Mouse (Mus musculus): ENCODE results near the gene Gm21987. TPM values are rescaled to one million over a fixed set of nuclear protein-coding genes. Genes with fewer than 3 reads are reported as not detected.

The Gm21987 gene
- polyA plus RNA-seq, 1 experiment from 2014 or later = not detected

DNA sequence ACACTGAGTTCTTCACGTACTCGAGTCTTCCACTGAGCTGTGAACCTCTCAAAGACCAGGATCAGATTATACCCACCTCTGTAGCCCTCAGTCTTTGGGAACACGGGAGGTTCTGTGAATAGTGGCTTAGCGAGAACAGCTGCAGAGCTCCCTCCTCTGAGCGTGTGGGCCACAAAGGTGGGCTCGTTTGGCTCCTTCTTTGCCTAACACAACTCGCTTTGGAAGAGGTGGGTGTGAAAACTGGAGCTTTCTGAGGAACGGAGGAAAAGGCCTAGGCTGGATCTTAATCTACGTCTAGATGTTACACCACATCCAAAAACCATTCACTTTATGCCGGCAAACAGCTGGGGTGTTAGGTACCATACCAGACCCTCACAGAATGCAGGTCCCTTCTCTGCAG is 18.6 kb downstream of the Gm21987 start:
- 0 out of 2 replicates have a peak, but pooled peaks cover 2% of the 10 kb centered on the region for H3K27me3 ChIP-seq
- H3K4me1 ChIP-seq = peaks cover 4% of the 10 kb centered on the region; the same call in 1 of the 2 replicates
- no peak overlapping the region for H3K4me2 ChIP-seq (replicated peaks)
- no peaks in the 10 kb centered on the region for H3K9me3 ChIP-seq (replicated peaks)
- no peak overlapping the region for H3K27ac ChIP-seq
- H3K9ac ChIP-seq = no peak overlapping the region
- WGBS = 84% methylated on average over 10 of the region's 10 CpGs
- no peak for ATAC-seq (ENCODE audit: low FRiP score)
- no peaks in the 10 kb centered on the region for H3K36me3 ChIP-seq
- no peak overlapping the region for H3K4me3 ChIP-seq

DNA sequence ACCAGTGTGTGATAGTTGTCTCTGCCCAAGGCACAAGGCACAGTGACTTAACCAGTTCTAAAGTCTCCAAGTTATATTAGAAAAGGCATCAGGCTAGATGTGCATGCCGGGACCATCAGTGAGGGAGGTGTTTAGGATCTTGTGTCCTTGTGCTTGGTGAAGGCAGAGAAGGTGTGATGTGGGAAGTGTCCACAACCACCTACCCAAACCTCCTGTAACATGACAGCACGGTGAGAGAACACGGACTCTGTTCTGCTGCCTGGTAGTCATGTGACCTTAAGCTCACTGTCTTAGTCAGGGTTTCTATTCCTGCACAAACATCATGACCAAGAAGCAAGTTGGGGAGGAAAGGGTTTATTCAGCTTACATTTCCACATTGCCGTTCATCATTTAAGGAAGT is 19.4 kb downstream of the Gm21987 start:
- Histone ChIP-seq H3K9me3 (replicated peaks) (no peaks in the 10 kb centered on the region), H3K9ac (no peak overlapping the region), H3K27ac (no peak overlapping the region), H3K4me2 (replicated peaks) (no peak overlapping the region), H3K4me3 (no peak overlapping the region), H3K4me1 (peaks cover 3% of the 10 kb centered on the region; the same call in 1 of the 2 replicates), H3K27me3 (0 out of 2 replicates have a peak, but pooled peaks cover 2% of the 10 kb centered on the region), H3K36me3 (no peaks in the 10 kb centered on the region)
- no peak for ATAC-seq (ENCODE audit: low FRiP score)
- WGBS = 87% methylated on average over 4 of the region's 4 CpGs

DNA sequence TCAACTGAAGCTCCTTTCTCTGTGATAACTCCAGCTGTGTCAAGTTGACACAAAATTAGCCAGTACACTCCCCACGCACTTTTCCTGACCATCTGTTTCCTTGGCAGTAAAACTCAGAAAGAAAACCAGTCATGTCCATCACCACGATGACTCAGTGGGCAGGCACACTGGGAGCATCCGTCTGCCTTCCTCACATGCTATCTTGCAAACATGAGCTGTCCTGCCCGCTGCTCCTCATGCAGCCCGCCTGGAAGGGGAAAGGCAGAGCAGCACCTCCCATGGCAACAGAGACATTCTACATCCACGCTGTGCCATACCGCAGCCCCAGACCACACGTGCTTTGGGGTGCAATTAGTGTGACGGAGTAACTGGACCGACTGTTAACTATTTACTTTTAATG is 21.5 kb downstream of the Gm21987 start:
- no peak overlapping the region for H3K27ac ChIP-seq
- no peak overlapping the region for H3K9ac ChIP-seq
- no peak for ATAC-seq (ENCODE audit: low FRiP score)
- H3K4me3 ChIP-seq = no peak overlapping the region
- no peaks in the 10 kb centered on the region for H3K27me3 ChIP-seq
- 68% methylated on average over 10 of the region's 10 CpGs for WGBS
- no peaks in the 10 kb centered on the region for H3K9me3 ChIP-seq (replicated peaks)
- no peak overlapping the region for H3K4me2 ChIP-seq (replicated peaks)
- no peaks in the 10 kb centered on the region for H3K36me3 ChIP-seq
- no peaks in the 10 kb centered on the region for H3K4me1 ChIP-seq

DNA sequence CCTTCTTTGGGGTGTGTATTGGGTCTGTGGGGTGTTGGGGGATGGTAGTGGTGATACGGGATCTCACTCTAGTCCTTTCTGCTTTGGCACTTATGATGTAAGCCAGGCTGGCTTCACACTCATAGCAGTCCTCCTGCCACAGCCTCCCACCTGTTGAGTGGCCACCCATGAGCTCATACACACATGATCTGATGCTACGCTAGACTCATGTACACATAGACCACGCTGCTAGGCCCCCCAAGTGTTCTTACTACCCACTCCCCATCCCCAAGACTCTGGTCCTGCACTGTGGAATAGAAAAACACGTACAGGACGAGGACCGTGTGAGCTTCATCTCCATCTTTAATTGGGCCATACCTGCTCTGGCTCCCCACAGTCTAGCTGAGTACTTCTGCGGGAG is 22.2 kb downstream of the Gm21987 start:
- ATAC-seq (ENCODE audit: low FRiP score) = no peak
- Histone ChIP-seq H3K9me3 (replicated peaks) (no peaks in the 10 kb centered on the region), H3K4me2 (replicated peaks) (no peak overlapping the region), H3K9ac (no peak overlapping the region), H3K27ac (no peak overlapping the region), H3K27me3 (no peaks in the 10 kb centered on the region), H3K4me1 (no peaks in the 10 kb centered on the region), H3K36me3 (no peaks in the 10 kb centered on the region), H3K4me3 (no peak overlapping the region)
- WGBS = 90% methylated on average over 7 of the region's 7 CpGs

DNA sequence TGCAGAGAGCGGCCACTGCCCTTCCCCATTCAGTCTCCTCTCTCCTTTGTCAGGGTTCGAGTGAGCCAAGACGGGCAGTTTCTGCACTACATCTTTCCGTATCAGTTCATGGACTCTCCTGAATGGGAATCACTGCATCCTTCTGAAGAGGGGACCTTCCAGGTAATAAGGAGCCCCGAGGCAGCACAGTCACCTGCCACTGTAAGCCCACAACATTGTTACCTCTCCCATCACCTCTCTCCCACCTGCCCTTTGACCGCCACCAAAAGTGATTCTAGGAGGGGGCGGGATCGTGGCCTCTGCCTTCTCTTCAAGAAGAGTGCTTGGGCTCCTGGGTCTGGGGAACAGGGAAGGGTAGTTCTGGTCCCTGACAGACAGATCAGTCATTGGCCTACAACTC is 22.6 kb downstream of the Gm21987 start:
- no peak overlapping the region for H3K27ac ChIP-seq
- H3K4me2 ChIP-seq (replicated peaks) = no peak overlapping the region
- no peak for ATAC-seq (ENCODE audit: low FRiP score)
- H3K4me3 ChIP-seq = no peak overlapping the region
- H3K4me1 ChIP-seq = no peaks in the 10 kb centered on the region
- no peaks in the 10 kb centered on the region for H3K9me3 ChIP-seq (replicated peaks)
- H3K36me3 ChIP-seq = no peaks in the 10 kb centered on the region
- 91% methylated on average over 8 of the region's 8 CpGs for WGBS
- H3K27me3 ChIP-seq = no peaks in the 10 kb centered on the region
- no peak overlapping the region for H3K9ac ChIP-seq

GRCm38 (mm10) chr16:38369992-38370484 is 23.2 kb downstream of the Gm21987 start:
- H3K9ac ChIP-seq = no peak overlapping the region

DNA sequence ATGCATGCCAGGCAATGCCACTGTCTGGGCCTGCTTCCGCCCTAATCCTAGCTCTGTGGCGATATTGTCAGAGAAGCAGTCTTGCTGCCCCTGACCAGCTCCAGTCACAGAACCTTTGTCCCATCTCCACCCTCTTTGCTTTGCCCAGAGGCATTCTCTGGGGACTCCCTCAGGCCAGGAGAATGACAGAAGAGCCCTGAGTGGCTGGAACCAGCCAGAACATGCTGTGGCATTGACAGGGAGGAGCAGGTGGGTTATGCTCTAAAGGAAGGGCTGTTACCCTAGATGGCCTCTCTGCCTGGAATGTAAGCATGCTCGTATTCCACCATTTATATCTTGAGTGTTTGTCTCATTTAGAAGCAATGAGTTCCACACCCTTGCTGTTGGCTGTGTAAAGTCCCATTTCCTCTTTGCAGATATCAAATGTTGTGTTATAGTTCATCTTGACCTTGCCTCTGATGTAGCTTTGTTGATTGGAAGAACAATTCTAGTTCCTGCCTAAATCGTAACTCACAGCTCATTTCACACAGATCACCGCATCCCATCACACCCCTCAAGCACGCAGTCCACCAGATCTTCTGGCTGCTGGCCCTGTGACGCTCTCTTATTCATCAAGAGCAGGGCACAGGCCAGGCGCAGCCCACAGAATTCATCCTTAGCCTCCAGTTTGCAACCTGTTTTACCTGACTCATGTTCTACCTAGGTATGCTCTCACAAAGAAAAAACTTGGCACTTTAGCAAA is 24.0 kb downstream of the Gm21987 start:
- H3K4me2 ChIP-seq (replicated peaks) = no peak overlapping the region
- H3K36me3 ChIP-seq = no peaks in the 10 kb centered on the region
- H3K4me3 ChIP-seq = no peak overlapping the region
- H3K9ac ChIP-seq = no peak overlapping the region
- WGBS = 84% methylated on average over 8 of the region's 8 CpGs
- no peak overlapping the region for H3K27ac ChIP-seq
- ATAC-seq (ENCODE audit: low FRiP score) = no peak
- peaks cover under 1% of the 10 kb centered on the region; the same call in 1 of the 2 replicates for H3K4me1 ChIP-seq
- no peaks in the 10 kb centered on the region for H3K27me3 ChIP-seq
- H3K9me3 ChIP-seq (replicated peaks) = no peaks in the 10 kb centered on the region

More at GRCm38 (mm10) chr16:38369992-38370484, 23.2 kb downstream of the Gm21987 start:
- no peak overlapping the region for H3K4me3 ChIP-seq
- no peaks in the 10 kb centered on the region for H3K36me3 ChIP-seq
- no peak overlapping the region for H3K4me2 ChIP-seq (replicated peaks)
- H3K27me3 ChIP-seq = no peaks in the 10 kb centered on the region
- 82% methylated on average over 4 of the region's 4 CpGs for WGBS
- ATAC-seq (ENCODE audit: low FRiP score) = no peak
- no peaks in the 10 kb centered on the region for H3K9me3 ChIP-seq (replicated peaks)
- no peaks in the 10 kb centered on the region for H3K4me1 ChIP-seq
- no peak overlapping the region for H3K27ac ChIP-seq

GRCm38 (mm10) chr16:38371705-38372296 is 25.0 kb downstream of the Gm21987 start:
- H3K36me3 ChIP-seq = no peaks in the 10 kb centered on the region
- no peak for ATAC-seq (ENCODE audit: low FRiP score)
- 86% methylated on average over 15 of the region's 15 CpGs for WGBS
- H3K9ac ChIP-seq = no peak overlapping the region
- H3K4me1 ChIP-seq = peaks cover 8% of the 10 kb centered on the region; the same call in 1 of the 2 replicates
- H3K4me2 ChIP-seq (replicated peaks) = no peak overlapping the region
- no peak overlapping the region for H3K27ac ChIP-seq
- H3K9me3 ChIP-seq (replicated peaks) = no peaks in the 10 kb centered on the region
- no peak overlapping the region for H3K4me3 ChIP-seq
- H3K27me3 ChIP-seq = no peaks in the 10 kb centered on the region

DNA sequence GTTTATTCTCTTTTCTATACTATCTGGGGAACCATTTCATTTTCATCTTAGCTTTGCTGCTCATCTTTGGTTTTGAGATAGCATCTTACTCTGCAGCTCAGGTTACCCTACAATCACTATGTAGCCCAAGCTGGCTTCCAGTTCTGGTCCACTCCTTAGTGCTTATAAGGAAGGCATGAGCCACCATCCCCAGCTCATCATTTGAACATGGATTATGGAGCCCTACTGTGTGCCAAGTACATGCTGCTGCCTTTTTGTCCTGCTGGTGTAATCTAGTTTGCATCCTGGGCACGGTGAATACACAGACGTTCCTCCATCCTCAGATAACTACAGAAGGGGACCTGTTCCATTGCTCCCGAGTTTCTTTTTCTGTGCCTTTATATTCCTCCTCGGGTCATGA is 26.0 kb downstream of the Gm21987 start:
- no peak overlapping the region for H3K4me3 ChIP-seq
- WGBS = 90% methylated on average over 4 of the region's 4 CpGs
- no peaks in the 10 kb centered on the region for H3K27me3 ChIP-seq
- no peak overlapping the region for H3K4me2 ChIP-seq (replicated peaks)
- ATAC-seq (ENCODE audit: low FRiP score) = no peak
- no peak overlapping the region for H3K27ac ChIP-seq
- H3K9ac ChIP-seq = no peak overlapping the region
- no peaks in the 10 kb centered on the region for H3K36me3 ChIP-seq
- peaks cover 8% of the 10 kb centered on the region; the same call in 1 of the 2 replicates for H3K4me1 ChIP-seq
- H3K9me3 ChIP-seq (replicated peaks) = no peaks in the 10 kb centered on the region

- H3K4me3 ChIP-seq = no peak overlapping the region
- H3K27me3 ChIP-seq = no peaks in the 10 kb centered on the region
- no peak overlapping the region for H3K9ac ChIP-seq
- ATAC-seq (ENCODE audit: low FRiP score) = no peak
- 84% methylated on average over 10 of the region's 10 CpGs for WGBS
- no peak overlapping the region for H3K27ac ChIP-seq
- peaks cover 8% of the 10 kb centered on the region; the same call in 1 of the 2 replicates for H3K4me1 ChIP-seq
- H3K36me3 ChIP-seq = no peaks in the 10 kb centered on the region
- no peaks in the 10 kb centered on the region for H3K9me3 ChIP-seq (replicated peaks)
- H3K4me2 ChIP-seq (replicated peaks) = no peak overlapping the region
Observed at GRCm38 (mm10) chr16:38373439-38373838, 26.6 kb downstream of the Gm21987 start.

- Histone ChIP-seq H3K9ac (no peak overlapping the region), H3K36me3 (no peaks in the 10 kb centered on the region), H3K27ac (no peak overlapping the region), H3K4me3 (no peak overlapping the region), H3K4me1 (peaks cover 9% of the 10 kb centered on the region; the same call in 1 of the 2 replicates), H3K27me3 (no peaks in the 10 kb centered on the region), H3K9me3 (replicated peaks) (no peaks in the 10 kb centered on the region), H3K4me2 (replicated peaks) (peak overlapping the region; percentile 15; the same call in 1 of the 2 replicates)
- 85% methylated on average over 16 of the region's 16 CpGs for WGBS
- no peak for ATAC-seq (ENCODE audit: low FRiP score)
Observed at GRCm38 (mm10) chr16:38373941-38374340, 27.1 kb downstream of the Gm21987 start.

- Histone ChIP-seq H3K27me3 (no peaks in the 10 kb centered on the region), H3K9me3 (replicated peaks) (no peaks in the 10 kb centered on the region), H3K4me3 (no peak overlapping the region), H3K4me2 (replicated peaks) (peak overlapping the region; percentile 15; the same call in 1 of the 2 replicates), H3K36me3 (no peaks in the 10 kb centered on the region), H3K9ac (no peak overlapping the region), H3K27ac (no peak overlapping the region), H3K4me1 (peaks cover 10% of the 10 kb centered on the region; the same call in 1 of the 2 replicates)
- 84% methylated on average over 10 of the region's 10 CpGs for WGBS
- no peak for ATAC-seq (ENCODE audit: low FRiP score)
Observed at GRCm38 (mm10) chr16:38374379-38375140, 27.7 kb downstream of the Gm21987 start.

Measured in hindbrain, embryonic 12.5 days (tissue).